Mouse (Mus musculus) bone marrow, adult 2 months (tissue): ENCODE data around the gene Mrps35.

Source experiments
- CTCF ChIP-seq: fragments of 200-500 bp; IDR thresholded peaks from 2 replicates; pipeline ENCODE4 v1.5.1; 2011; ENCODE audit warnings: low read length, control low read depth; ENCODE audit not compliant: control insufficient read depth, insufficient read depth
- POLR2A ChIP-seq: fragments of 200-500 bp; IDR thresholded peaks from 2 replicates; pipeline ENCODE4 v1.6.1; 2011; ENCODE audit warnings: low read depth, mild to moderate bottlenecking, control low read depth, low read length, borderline replicate concordance; ENCODE audit not compliant: control insufficient read depth

DNA sequence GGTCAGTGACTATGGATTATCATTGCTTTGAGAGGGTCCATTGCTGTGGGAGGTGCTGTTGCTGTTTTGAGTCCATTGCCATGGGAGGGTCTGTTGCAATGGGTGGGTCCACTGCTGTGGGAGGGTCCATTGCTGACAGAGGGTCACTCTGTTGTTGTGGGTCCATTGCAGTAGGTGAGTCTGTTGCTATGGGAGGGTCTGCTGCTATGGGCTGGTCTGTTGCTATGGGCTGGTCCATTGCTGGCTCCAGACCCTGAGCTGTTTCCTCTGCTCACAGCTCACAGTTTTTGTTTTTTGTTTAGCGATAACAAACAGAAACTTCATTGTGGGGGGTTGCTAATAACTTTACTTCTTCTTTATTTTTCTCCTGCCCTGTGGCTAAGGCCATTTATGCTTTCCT, 63.0 kb downstream of the Mrps35 start:
- TF ChIP-seq CTCF (no peak), POLR2A (no peak)
